Mouse (Mus musculus) hematopoietic stem cell, adult 5-6 weeks (primary cell): ENCODE measurements at regions not wholly inside any gene's neighbourhood (a gene's known extent, or its start where the extent isn't known, plus 50 kb on each side); places are given as distances from the start of the nearest gene placed in this dataset.

Experiments used
- ATAC-seq, 2 experiments: fragments of 125-278 bp in 1 of 2; replicated peaks in 1 of 2; 2 replicates each; pipeline ENCODE4 v1.8.0; 2016 to 2017; ENCODE audit warnings: inconsistent platforms in 2 of 2, mild to moderate bottlenecking in 2 of 2, moderate number of reproducible peaks in 2 of 2, low read depth in 1 of 2, moderate TSS enrichment in 1 of 2; ENCODE audit not compliant: low FRiP score in 2 of 2, poor library complexity in 2 of 2, severe bottlenecking in 2 of 2, insufficient read depth in 1 of 2, low TSS enrichment in 1 of 2

DNA sequence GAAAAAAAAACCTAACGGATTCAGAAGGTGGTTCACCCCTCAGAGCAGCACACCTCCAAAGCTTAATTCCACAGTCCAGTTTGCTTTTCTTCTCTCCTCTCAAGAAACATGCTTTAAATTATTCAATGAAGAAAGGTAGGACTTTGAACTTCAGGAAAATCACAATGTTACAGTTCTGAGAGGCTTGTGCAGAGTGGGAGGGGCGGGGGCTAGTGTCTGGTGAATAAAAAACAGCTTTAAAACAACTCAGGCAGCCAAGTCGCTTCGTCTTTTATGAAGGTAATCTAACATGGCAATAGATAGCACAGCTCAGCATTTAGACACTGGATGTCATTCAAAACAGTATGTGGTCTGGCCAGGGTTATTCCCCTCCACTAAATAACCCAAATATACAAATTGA lies 298.8 kb downstream of the Foxa2 start:
- no peak for ATAC-seq

DNA sequence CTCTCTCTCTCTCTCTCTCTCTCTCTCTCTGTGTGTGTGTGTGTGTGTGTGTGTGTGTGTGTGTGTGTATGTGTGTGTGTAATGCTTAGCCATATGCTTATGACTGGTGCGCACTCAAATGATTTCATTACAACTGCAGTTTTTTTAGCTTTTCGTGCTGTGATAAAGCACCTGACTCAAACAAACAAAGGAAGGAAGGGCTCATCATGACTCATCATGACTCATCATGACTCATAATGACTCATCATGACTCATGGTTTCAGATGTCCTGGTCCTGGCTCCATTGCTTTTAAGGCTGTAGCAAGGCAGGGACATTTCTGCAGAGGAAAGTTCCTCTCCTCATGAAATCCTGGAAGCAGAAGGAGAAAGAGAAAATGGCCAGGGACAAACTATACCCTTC lies 302.9 kb downstream of the Foxa2 start:
- no peak for ATAC-seq

DNA sequence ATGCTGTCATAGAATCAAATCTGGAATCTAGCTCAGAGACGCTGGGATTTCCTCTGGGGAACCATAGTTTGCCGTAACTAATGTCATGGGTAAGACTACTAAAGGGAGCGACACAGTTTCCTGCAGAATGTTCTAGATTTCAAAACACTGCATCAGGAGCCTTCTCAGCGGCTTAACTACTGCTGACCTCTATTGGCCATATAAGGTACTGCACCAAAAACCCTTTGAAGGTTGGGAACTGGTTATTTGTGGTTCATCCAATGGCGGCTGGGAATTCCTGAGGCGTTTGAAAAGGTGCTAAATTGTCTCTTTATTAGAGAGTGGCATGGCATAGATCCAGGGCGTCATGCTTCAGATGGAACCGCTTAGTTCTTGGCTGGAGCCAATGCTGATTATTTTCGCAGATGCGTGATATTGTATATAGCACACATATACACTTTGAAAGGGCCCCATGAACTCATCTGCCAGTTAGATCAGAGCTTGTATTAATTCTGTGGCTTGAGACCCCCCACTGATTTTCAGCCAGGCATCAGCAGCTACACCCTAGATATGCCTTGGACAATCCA lies 308.4 kb downstream of the Foxa2 start:
- peak; percentile 76 to 86 for ATAC-seq

DNA sequence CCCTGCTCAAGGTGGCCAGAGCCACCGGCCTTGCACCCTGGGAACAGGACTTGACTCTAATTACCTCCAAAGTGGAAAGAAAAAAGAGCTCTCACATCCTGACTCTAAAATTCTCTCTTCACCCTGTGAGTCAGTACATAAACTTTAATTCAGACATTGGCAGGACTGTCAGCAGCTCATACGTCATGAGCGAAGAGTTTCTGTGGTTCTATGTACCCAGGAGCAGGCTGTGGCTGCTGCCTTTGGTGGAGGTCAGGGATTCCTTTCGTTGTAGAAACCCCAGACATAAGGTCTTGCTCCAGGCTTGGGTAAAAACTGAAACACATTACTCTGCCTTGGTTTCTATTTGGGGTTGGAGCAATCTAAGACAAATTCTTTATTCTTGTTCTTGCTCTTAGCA lies 319.4 kb downstream of the Foxa2 start:
- ATAC-seq: no peak

DNA sequence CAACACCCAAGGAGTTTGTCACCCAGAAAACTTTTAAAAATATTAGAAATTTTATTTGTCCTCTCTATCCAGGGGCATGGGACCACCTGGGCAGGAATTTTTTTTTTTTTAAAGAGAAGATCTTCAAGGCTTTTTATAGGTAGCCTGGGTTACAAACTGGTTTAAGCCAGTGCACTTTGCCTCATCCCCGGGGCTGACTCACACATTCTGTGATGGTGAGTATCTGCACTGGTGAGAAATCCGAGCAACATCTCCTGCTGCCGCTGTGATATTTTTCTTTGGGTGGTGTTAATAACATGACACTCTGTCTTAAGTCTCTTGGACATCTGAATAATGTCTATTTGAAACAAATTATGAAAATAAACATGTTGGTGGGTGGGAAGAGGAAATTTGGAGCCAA lies 327.8 kb downstream of the Foxa2 start:
- ATAC-seq: no peak

DNA sequence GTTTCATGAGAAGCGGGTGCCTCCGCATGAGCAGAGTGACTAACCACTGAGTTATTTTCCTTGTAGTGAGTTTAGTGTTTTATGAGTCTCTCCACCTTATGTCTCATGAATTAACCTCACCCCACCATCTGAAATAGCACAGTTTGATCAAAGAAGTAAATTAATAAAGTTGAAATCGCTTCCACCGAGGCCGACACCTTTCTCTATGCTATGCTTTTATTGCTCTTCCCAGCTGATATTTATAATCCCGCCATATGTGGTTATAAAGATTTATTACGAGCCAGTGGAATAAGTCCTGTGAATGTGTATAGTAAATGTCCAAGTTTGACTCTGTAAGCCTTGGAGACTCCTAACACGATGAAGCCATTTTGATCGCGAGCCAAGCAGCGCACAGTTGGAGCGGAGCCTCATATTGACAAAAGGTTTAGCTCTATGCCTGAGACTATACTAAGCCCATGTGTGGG lies 329.3 kb downstream of the Foxa2 start:
- no peak for ATAC-seq

DNA sequence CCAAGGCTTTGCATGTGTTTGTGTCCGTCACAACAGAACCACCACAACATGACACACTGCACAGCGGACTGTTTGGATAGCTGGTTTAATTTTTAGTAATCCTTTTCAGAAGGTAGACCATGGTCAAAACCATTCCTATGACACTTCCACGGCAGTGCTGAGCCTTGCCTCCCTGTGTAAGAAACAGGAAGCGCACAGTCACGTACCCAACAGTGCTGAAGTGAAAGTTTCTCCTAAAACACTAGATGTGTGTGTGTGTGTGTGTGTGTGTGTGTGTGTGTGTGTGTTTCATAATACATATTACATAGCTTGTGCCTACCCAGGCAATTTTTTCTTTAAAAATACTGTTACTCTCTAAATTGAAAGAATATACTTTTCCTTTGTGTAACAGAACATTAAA lies 331.0 kb downstream of the Foxa2 start:
- peak; percentile 56 to 69 for ATAC-seq

DNA sequence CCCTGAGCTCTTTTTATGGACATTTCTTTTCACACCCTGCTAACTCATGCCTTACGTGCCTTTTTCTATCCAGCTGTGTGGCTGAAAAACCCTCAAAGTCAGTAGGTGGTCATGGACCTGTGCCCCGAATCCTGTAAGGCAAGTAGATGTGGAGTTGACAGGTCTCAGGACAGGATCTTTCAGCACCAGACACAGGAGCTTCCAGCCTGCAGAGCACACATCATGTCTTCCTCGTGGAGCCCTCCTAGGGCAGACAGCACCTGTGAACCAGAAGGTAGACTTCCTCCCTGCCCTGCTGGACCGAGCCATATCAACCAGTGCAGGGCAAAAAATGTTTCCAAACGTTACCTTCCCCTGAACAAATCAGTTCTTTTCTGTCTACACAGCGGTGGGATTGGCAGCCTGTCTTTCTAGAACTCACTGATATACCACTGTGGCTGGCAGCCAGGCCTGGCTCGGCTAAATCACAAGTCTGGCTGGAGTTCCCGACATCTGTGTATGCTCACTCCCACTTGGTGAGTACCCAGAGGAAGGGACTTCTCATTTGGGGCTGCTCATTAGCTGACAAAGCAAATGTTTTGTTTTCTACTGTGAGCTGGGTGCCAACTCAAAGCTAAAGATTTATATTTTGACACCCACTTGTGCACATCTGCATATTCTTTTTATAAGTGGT lies 336.0 kb downstream of the Foxa2 start:
- ATAC-seq: no peak

DNA sequence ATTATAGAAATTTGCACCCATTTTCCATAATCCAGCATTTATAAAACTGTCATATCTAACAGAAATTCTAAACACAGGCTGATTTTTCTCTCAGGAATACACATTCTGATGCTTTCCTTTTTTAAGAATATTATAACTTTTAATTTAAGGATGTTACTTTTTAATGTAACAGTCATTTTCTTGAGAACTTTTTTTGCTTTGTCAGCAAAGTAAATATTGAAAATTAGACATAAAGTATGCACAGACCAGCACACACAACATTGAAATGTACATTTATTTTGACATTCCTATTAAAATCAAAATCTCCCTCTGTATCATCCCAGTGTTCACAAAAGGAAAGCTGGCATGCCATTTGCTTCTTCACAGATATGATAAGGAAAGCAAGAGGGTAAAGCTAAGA lies 337.0 kb downstream of the Foxa2 start:
- ATAC-seq: no peak

DNA sequence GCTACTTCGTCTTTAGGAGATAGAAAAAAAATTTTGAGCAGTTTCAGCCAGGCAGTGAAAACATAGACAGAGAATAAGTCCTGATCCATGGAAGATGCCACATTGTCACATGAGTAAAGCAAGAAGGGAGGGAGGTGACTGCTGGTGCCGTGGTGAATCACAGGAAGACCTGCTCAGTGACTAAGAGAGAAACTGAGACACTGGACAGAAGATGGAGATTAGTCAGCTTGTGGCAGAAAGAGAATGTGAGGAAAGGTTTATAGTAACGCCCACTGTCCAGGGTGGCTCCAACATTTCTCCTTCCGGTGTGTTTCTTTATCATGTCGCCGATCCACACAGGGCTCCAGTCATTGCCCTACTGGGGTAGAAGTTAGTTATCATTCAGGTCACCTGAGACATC lies 339.6 kb downstream of the Foxa2 start:
- no peak for ATAC-seq

DNA sequence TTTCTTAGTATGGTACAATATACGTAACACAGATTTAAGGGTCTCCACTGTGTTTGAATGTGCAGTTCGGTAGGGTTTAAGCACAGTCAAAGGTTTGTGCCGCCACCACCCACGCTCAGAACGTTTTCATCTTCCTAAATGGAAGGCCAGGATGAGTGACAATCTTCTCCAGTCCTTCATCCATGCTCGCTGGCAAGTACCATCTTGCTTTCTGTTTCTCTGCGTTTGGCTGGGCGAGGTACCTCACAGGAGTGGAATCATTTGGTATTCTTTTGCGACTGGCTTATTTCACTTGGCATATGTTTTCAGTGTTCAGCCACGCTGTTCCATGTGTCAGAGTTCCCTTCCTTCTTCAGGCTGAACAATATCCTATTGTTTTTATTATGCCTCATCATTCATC lies 342.3 kb downstream of the Pax1 start:
- no peak for ATAC-seq

DNA sequence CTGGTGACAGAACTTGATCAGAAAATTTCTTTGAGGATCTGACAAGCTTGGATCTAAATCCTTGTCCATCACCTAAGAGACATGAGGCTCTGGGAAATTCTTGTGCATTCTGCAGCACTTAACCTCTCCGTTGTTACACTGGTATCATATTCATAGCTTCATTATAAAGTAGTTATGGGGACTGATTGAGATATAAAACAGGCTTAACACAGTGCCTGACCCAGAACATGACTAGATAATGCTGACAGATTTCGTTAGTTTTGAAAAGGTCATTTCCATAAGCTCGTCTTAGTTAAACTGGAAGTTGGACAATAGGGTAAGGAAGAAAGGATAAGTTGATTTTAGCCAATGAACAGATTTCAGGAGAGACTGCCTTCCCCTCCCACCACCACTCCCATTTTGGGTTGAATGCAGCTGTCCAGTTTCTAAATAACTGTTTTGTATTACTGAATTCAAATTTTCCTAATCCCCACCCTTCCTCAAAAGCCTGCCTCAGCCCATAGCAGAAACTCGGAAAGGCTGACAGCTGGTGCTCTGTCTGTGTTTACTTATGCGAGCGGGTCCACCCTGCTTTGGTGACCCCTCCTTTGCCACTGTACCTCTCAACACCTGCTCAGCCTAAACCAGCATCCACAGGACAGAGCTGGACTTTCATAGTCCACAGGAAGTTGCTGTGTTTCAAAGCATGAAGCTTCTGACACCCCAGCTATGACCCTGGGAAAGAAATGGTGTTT lies 340.8 kb downstream of the Pax1 start:
- no peak for ATAC-seq

DNA sequence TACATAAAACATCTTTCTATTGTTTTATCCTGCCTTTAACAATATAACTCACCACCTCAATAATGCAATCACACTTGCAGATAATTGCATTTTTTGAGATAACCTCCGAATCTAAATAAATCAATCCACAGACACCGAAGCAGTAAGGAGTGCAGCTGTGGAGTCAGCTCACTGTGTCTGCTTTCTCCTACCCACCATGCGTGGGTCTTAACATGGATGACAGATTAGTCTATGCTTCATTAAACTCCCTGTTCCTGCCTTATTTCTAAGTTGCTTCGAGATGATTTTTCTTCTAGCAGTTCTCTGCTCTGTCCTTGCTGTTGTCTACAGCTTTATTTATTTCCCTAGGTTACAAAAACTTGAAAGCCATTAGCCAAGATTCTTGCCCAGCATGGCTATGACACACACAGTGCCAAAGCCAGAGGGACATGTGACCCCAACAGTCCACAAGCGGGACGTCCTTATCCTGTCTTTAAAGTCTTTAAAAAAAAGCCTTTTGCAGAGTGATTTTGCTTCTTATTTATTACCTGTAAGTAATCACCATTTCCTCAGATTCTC lies 337.9 kb downstream of the Pax1 start:
- no peak for ATAC-seq

DNA sequence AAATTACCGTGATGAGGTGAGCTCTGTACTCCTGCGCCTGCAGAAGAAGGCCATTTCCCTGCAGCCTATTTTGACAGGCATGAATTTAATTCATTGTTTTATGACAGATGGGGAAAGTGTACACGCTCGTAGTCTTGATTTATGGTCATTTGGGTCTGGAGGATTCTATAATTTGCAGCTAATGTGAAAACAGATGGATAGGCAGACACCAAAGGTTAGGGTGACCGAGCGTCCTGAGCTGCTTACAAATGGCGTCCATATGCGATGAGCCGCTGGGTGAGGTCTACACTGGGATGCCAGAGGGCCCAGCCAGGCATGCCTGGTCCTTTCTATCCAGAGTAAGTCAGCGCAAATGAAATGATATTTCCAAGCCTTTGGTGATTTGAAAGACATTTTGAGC lies 330.2 kb downstream of the Pax1 start:
- no peak for ATAC-seq

DNA sequence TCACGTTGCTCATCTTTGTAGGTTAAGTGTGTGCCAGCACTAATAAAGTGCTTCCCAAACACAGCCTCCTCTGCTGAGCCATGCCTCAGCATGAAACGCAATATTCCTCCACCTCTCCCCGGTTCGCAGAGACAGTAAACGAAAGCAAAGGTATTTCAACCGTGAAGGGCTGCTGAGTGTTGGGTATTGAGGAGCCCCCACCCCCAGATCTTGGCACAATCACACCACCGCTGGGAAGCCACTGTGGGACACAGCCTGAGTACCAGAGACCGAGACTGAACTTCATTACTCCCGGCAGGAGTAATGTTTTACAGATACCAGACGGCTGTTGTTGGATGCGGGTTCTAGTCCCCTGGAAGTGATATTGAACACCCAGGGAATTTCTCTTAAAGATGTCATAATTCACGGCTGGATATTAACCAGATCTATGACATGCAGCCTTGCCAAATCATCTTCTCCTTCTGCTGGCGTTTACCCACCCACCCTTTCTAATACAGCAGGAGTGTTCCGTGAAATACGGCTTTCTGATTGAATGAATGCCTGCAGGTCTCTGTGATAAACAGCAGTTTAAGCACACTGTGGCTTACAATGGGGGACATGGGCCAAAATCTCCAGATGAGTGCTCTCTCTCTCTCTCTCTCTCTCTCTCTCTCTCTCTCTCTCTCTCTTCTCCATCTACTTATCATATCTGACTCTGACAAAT lies 328.9 kb downstream of the Pax1 start:
- ATAC-seq: no peak

DNA sequence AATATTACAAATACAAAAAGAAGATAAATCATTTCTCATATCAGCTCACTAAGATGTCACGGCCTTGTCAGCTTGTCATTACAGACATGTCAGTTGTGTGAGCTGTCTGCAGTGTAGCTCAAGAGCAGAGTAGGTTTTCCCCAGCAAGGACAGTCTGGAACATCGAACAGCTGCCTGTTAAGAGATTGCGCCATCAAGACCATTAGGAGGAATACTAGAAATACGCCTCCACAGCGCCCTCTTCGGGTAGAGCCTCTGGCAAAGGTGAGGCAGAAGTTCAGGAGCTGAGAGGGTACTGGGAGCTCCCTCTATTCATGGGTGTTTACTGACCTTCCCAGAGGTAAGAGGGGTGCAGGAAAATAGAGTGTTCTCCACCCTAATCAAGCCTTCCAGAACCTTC lies 327.0 kb downstream of the Pax1 start:
- ATAC-seq: peak; percentile 32 to 42; a peak in 2 of 4 replicates

DNA sequence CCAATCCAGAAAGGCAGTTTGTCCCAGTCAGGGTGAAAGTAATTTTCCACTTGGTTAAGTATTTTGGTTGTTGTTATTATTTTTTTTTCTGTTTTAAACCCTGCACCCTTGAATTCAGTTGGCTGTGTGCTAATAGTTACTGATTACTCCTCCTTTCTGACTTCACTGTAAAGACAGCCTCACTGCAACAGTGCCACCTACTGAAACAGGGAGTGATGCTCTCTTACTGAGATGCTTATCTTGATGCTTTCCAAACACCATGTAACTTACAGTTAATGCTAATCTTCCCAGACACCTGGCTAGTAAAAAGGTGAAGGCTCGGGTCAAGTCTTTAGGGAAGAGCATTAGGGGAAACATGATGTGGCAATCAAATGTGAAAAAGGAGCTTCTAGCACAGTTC lies 294.9 kb downstream of the Pax1 start:
- no peak for ATAC-seq

DNA sequence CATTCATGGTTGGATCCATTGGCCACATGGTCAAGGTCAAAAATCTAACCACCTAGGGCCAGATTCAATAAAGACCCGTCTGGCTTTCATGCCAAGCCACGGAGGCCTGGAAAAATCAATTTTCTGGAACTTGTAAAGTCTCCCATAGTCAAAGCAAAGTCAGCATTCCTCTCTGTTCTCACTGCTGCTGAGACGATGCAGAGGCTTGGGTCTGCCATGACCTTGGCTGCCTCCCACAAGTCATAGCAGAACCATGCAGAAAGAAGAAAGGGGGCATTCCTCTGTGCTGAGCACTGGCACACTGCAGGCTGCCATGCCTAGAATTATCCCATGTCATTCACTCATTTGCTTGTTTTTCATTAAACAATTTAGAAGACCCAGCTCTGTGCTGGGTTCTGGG lies 288.5 kb downstream of the Pax1 start:
- ATAC-seq: no peak
